Mouse (Mus musculus) kidney, embryonic 15.5 days (tissue): Measurements from ENCODE around the gene Mapre3. TPM values are rescaled to one million over a fixed set of nuclear protein-coding genes. Genes with fewer than 3 reads are reported as not detected.
A peak's percentile ranks its signal among the peaks of the same experiment; 100 is the strongest.

Source experiments
- ATAC-seq: fragments of 200-750 bp; cut with Nextera tagmentation; replicated peaks from 2 replicates; pipeline ENCODE4 v1.8.0; 2017; ENCODE audit warnings: moderate TSS enrichment; ENCODE audit not compliant: low FRiP score
- H3K27ac ChIP-seq: fragments of 300-500 bp; sonication (generic); 2 replicates; pipeline ENCODE4 v1.5.1; 2015; ENCODE audit warnings: mild to moderate bottlenecking, inconsistent platforms
- H3K27me3 ChIP-seq: fragments of 300-500 bp; sonication (generic); 2 replicates; pipeline ENCODE4 v1.6.1; 2015; ENCODE audit warnings: inconsistent platforms
- H3K36me3 ChIP-seq: fragments of 300-500 bp; sonication (generic); 2 replicates; pipeline ENCODE4 v1.6.1; 2015; ENCODE audit warnings: inconsistent platforms
- H3K4me1 ChIP-seq: fragments of 300-500 bp; sonication (generic); 2 replicates; pipeline ENCODE4 v1.6.1; 2015; ENCODE audit warnings: inconsistent platforms
- H3K4me2 ChIP-seq: fragments of 300-500 bp; sonication (generic); 2 replicates; pipeline ENCODE4 v1.6.1; 2015; ENCODE audit warnings: moderate library complexity, mild to moderate bottlenecking, inconsistent platforms
- H3K4me3 ChIP-seq: fragments of 300-500 bp; sonication (generic); replicated peaks from 2 replicates; pipeline ENCODE4 v1.5.1; 2015; ENCODE audit warnings: mild to moderate bottlenecking, inconsistent platforms
- H3K9ac ChIP-seq: fragments of 300-500 bp; sonication (generic); 2 replicates; pipeline ENCODE4 v1.6.1; 2015; ENCODE audit warnings: mild to moderate bottlenecking, inconsistent platforms
- H3K9me3 ChIP-seq: fragments of 300-500 bp; sonication (generic); replicated peaks from 2 replicates; pipeline ENCODE4 v1.6.1; 2016; ENCODE audit warnings: inconsistent platforms
- WGBS: fragments of 180-500 bp; shearing (Covaris S2); methylation state at CpG from one replicate; pipeline ENCODE4 v1.1.7; 2015; ENCODE audit warnings: mixed read lengths; 5-methylcytosine and 5-hydroxymethylcytosine counted together
- polyA plus RNA-seq: library from polyadenylated mRNA; unstranded; fragments of >200 nt; fragmentation: Nextera tagmentation; extraction: Ambion mirVana; gene quantifications from 2 replicates; pipeline ENCODE4 v1.2.1, GENCODE M21; 2015

The Mapre3 gene
- polyA plus RNA-seq, 1 experiment from 2014 or later = 23.6 TPM

GRCm38 (mm10) chr5:30913060-30913841 is 98.8 kb downstream of the Mapre3 start, which contains the start of gene Emilin1:
Emilin1 (plus strand) TSS chr5:30913402.
- H3K36me3 ChIP-seq = peaks cover 16% of the 10 kb centered on the region
- no peaks in the 10 kb centered on the region for H3K27me3 ChIP-seq
- no peaks in the 10 kb centered on the region for H3K9me3 ChIP-seq
- H3K4me1 ChIP-seq = peaks cover 96% of the 10 kb centered on the region
- ATAC-seq = peak; percentile 78
- H3K4me3 ChIP-seq = peak within 1 kb of the TSS; percentile 56
- 6% methylated on average over 12 of the region's 13 CpGs for WGBS
- peak within 1 kb of the TSS; percentile 62 for H3K4me2 ChIP-seq
- peak within 1 kb of the TSS; percentile 96 for H3K27ac ChIP-seq
- peak within 1 kb of the TSS; percentile 64 for H3K9ac ChIP-seq

GRCm38 (mm10) chr5:30914101-30914635 is 99.7 kb downstream of the Mapre3 start:
- H3K27me3 ChIP-seq = no peaks in the 10 kb centered on the region
- H3K9ac ChIP-seq = peak overlapping the region; percentile 64
- no peaks in the 10 kb centered on the region for H3K9me3 ChIP-seq
- peaks cover 25% of the 10 kb centered on the region for H3K36me3 ChIP-seq
- no peak for ATAC-seq
- H3K4me3 ChIP-seq = peak overlapping the region; percentile 56
- peak overlapping the region; percentile 96 for H3K27ac ChIP-seq
- 29% methylated on average over 7 of the region's 7 CpGs for WGBS
- peaks cover 91% of the 10 kb centered on the region for H3K4me1 ChIP-seq
- peak overlapping the region; percentile 62 for H3K4me2 ChIP-seq

- Histone ChIP-seq H3K27me3 (no peaks in the 10 kb centered on the region), H3K9ac (peak overlapping the region; percentile 64), H3K4me2 (peak overlapping the region; percentile 62), H3K4me1 (peaks cover 88% of the 10 kb centered on the region), H3K4me3 (peak overlapping the region; percentile 56), H3K36me3 (peaks cover 32% of the 10 kb centered on the region), H3K9me3 (no peaks in the 10 kb centered on the region), H3K27ac (peak overlapping the region; percentile 96)
- 40% methylated on average over 6 of the region's 6 CpGs for WGBS
- no peak for ATAC-seq
These were observed 100.4 kb downstream of the Mapre3 start for GRCm38 (mm10) chr5:30914849-30915248.

- Histone ChIP-seq H3K27ac (peak overlapping the region; percentile 96), H3K36me3 (peaks cover 38% of the 10 kb centered on the region), H3K4me1 (peaks cover 90% of the 10 kb centered on the region), H3K4me3 (peak overlapping the region; percentile 56), H3K9me3 (no peaks in the 10 kb centered on the region), H3K27me3 (no peaks in the 10 kb centered on the region), H3K9ac (peak overlapping the region; percentile 64), H3K4me2 (peak overlapping the region; percentile 62)
- 36% methylated on average over 9 of the region's 9 CpGs for WGBS
- ATAC-seq = peak; percentile 15
These were observed 101.0 kb downstream of the Mapre3 start for GRCm38 (mm10) chr5:30915456-30915855.

Other genes with a start within 250 kb of the Mapre3 start
- 2.7 and 8.0 TPM in 2 replicates for gene Kcnk3, start 226.5 kb upstream of the Mapre3 start, polyA plus RNA-seq
- gene Slc35f6, start 166.7 kb upstream of the Mapre3 start, polyA plus RNA-seq = 25.7 and 27.1 TPM in 2 replicates
- 298 and 308 TPM in 2 replicates for gene Cenpa, start 147.9 kb upstream of the Mapre3 start, polyA plus RNA-seq
- gene Dpysl5, start 103.1 kb upstream of the Mapre3 start, polyA plus RNA-seq = 6.8 and 7.7 TPM in 2 replicates
- 82.4 and 93.2 TPM in 2 replicates for gene Tmem214, start 53.4 kb downstream of the Mapre3 start, polyA plus RNA-seq
- 20.6 and 25.9 TPM in 2 replicates for gene Agbl5, start 74.1 kb downstream of the Mapre3 start, polyA plus RNA-seq
- 491 and 504 TPM in 2 replicates for gene Ost4, start 93.1 kb downstream of the Mapre3 start, polyA plus RNA-seq
- gene Emilin1, start 98.8 kb downstream of the Mapre3 start, polyA plus RNA-seq = 258 and 306 TPM in 2 replicates
- 29.3 and 29.7 TPM in 2 replicates for gene Khk, start 106.8 kb downstream of the Mapre3 start, polyA plus RNA-seq
- 12.5 and 17.4 TPM in 2 replicates for gene Cgref1, start 130.9 kb downstream of the Mapre3 start, polyA plus RNA-seq
- gene Preb, start 145.7 kb downstream of the Mapre3 start, polyA plus RNA-seq = 146 and 151 TPM in 2 replicates
- 1.6 and 1.8 TPM in 2 replicates for gene Tcf23, start 154.0 kb downstream of the Mapre3 start, polyA plus RNA-seq
- 145 and 149 TPM in 2 replicates for gene Atraid, start 233.7 kb downstream of the Mapre3 start, polyA plus RNA-seq
- gene Slc5a6, start 234.3 kb downstream of the Mapre3 start, polyA plus RNA-seq = 10.4 and 11.8 TPM in 2 replicates
- gene Cad, start 240.1 kb downstream of the Mapre3 start, polyA plus RNA-seq = 32.5 and 36.2 TPM in 2 replicates